Mouse (Mus musculus): ENCODE measurements at regions not wholly inside any gene's neighbourhood (a gene's known extent, or its start where the extent isn't known, plus 50 kb on each side); places are given as distances from the start of the nearest gene placed in this dataset.

- Histone ChIP-seq H3K27ac (ENCODE audit: low read depth) (no peak overlapping the region), H3K36me3 (ENCODE audit: control insufficient read depth, insufficient read depth, low read length) (no peaks in the 10 kb centered on the region), H3K4me1 (replicated peaks; ENCODE audit: control insufficient read depth, insufficient read depth, low read length) (no peaks in the 10 kb centered on the region), H3K4me3 (ENCODE audit: low read depth, low read length) (no peak overlapping the region), H3K9ac (ENCODE audit: low read length) (no peak overlapping the region), H3K4me2 (ENCODE audit: low read length) (no peak overlapping the region), H3K27me3 (replicated peaks; ENCODE audit: control insufficient read depth, insufficient read depth, low read length) (no peaks in the 10 kb centered on the region), H3K9me3 (ENCODE audit: control insufficient read depth, low read length) (no peaks in the 10 kb centered on the region)
- ATAC-seq (replicated peaks; ENCODE audit: low FRiP score, low TSS enrichment, low read depth) = no peak
- no peak for DNase-seq (ENCODE audit: low spot score)
- 90% methylated on average over 10 of the region's 10 CpGs for WGBS
Observed at GRCm38 (mm10) chr14:97489427-97490347, 679.9 kb downstream of the Dach1 start.

- Histone ChIP-seq H3K27me3 (replicated peaks; ENCODE audit: control insufficient read depth, insufficient read depth, low read length) (no peaks in the 10 kb centered on the region), H3K36me3 (ENCODE audit: control insufficient read depth, insufficient read depth, low read length) (no peaks in the 10 kb centered on the region), H3K9ac (ENCODE audit: low read length) (no peak overlapping the region)
Observed at GRCm38 (mm10) chr14:97478236-97478635, 691.3 kb downstream of the Dach1 start.

GRCm38 (mm10) chr14:97450525-97451235 lies 718.9 kb downstream of the Dach1 start:
- DNase-seq (ENCODE audit: low spot score) (no peak), ATAC-seq (replicated peaks; ENCODE audit: low FRiP score, low TSS enrichment, low read depth) (no peak)
- H3K9ac ChIP-seq (ENCODE audit: low read length) = no peak overlapping the region
- H3K36me3 ChIP-seq (ENCODE audit: control insufficient read depth, insufficient read depth, low read length) = no peaks in the 10 kb centered on the region
- H3K9me3 ChIP-seq (ENCODE audit: control insufficient read depth, low read length) = no peaks in the 10 kb centered on the region
- H3K4me2 ChIP-seq (ENCODE audit: low read length) = no peak overlapping the region
- no peak overlapping the region for H3K4me3 ChIP-seq (ENCODE audit: low read depth, low read length)
- WGBS = 87% methylated on average over 7 of the region's 7 CpGs
- no peak overlapping the region for H3K27ac ChIP-seq (ENCODE audit: low read depth)
- no peaks in the 10 kb centered on the region for H3K27me3 ChIP-seq (replicated peaks; ENCODE audit: control insufficient read depth, insufficient read depth, low read length)
- H3K4me1 ChIP-seq (replicated peaks; ENCODE audit: control insufficient read depth, insufficient read depth, low read length) = no peaks in the 10 kb centered on the region

More at GRCm38 (mm10) chr14:97478236-97478635, 691.3 kb downstream of the Dach1 start:
- whole genome bisulfite sequencing = 71% methylated on average over 5 of the region's 5 CpGs
- ATAC-seq (replicated peaks; ENCODE audit: low FRiP score, low TSS enrichment, low read depth) (no peak), DNase-seq (ENCODE audit: low spot score) (no peak)
- H3K4me1 ChIP-seq (replicated peaks; ENCODE audit: control insufficient read depth, insufficient read depth, low read length) = no peaks in the 10 kb centered on the region
- no peaks in the 10 kb centered on the region for H3K9me3 ChIP-seq (ENCODE audit: control insufficient read depth, low read length)
- no peak overlapping the region for H3K4me2 ChIP-seq (ENCODE audit: low read length)
- H3K4me3 ChIP-seq (ENCODE audit: low read depth, low read length) = no peak overlapping the region
- H3K27ac ChIP-seq (ENCODE audit: low read depth) = no peak overlapping the region

- Histone ChIP-seq H3K9ac (ENCODE audit: low read length) (no peak overlapping the region), H3K4me3 (ENCODE audit: low read depth, low read length) (no peak overlapping the region), H3K27ac (ENCODE audit: low read depth) (no peak overlapping the region), H3K36me3 (ENCODE audit: control insufficient read depth, insufficient read depth, low read length) (no peaks in the 10 kb centered on the region), H3K4me2 (ENCODE audit: low read length) (no peak overlapping the region), H3K4me1 (replicated peaks; ENCODE audit: control insufficient read depth, insufficient read depth, low read length) (no peaks in the 10 kb centered on the region), H3K9me3 (ENCODE audit: control insufficient read depth, low read length) (no peaks in the 10 kb centered on the region), H3K27me3 (replicated peaks; ENCODE audit: control insufficient read depth, insufficient read depth, low read length) (no peaks in the 10 kb centered on the region)
- DNase-seq (ENCODE audit: low spot score) = no peak
- 80% methylated on average over 2 of the region's 2 CpGs for WGBS
- ATAC-seq (replicated peaks; ENCODE audit: low FRiP score, low TSS enrichment, low read depth) = no peak
Observed at GRCm38 (mm10) chr14:97448617-97449016, 720.9 kb downstream of the Dach1 start.

- Histone ChIP-seq H3K4me2 (ENCODE audit: low read length) (no peak overlapping the region), H3K27me3 (replicated peaks; ENCODE audit: control insufficient read depth, insufficient read depth, low read length) (no peaks in the 10 kb centered on the region)
- no peak for ATAC-seq (replicated peaks; ENCODE audit: low FRiP score, low TSS enrichment, low read depth)
Observed at GRCm38 (mm10) chr14:97446793-97447192, 722.8 kb downstream of the Dach1 start.

GRCm38 (mm10) chr14:97440326-97440725 lies 729.2 kb downstream of the Dach1 start:
- DNase-seq (ENCODE audit: low spot score) (no peak), ATAC-seq (replicated peaks; ENCODE audit: low FRiP score, low TSS enrichment, low read depth) (no peak)
- WGBS = 78% methylated on average over 6 of the region's 6 CpGs

More at GRCm38 (mm10) chr14:97446793-97447192, 722.8 kb downstream of the Dach1 start:
- Histone ChIP-seq H3K9ac (ENCODE audit: low read length) (no peak overlapping the region), H3K4me3 (ENCODE audit: low read depth, low read length) (no peak overlapping the region), H3K27ac (ENCODE audit: low read depth) (no peak overlapping the region), H3K9me3 (ENCODE audit: control insufficient read depth, low read length) (no peaks in the 10 kb centered on the region), H3K4me1 (replicated peaks; ENCODE audit: control insufficient read depth, insufficient read depth, low read length) (no peaks in the 10 kb centered on the region), H3K36me3 (ENCODE audit: control insufficient read depth, insufficient read depth, low read length) (no peaks in the 10 kb centered on the region)
- no peak for DNase-seq (ENCODE audit: low spot score)
- WGBS = 93% methylated on average over 1 of the region's 1 CpGs

GRCm38 (mm10) chr14:97435453-97436233 lies 733.9 kb downstream of the Dach1 start:
- no peaks in the 10 kb centered on the region for H3K4me1 ChIP-seq (replicated peaks; ENCODE audit: control insufficient read depth, insufficient read depth, low read length)
- H3K9ac ChIP-seq (ENCODE audit: low read length) = no peak overlapping the region
- DNase-seq (ENCODE audit: low spot score) (no peak), ATAC-seq (replicated peaks; ENCODE audit: low FRiP score, low TSS enrichment, low read depth) (no peak)
- no peak overlapping the region for H3K4me3 ChIP-seq (ENCODE audit: low read depth, low read length)
- no peak overlapping the region for H3K4me2 ChIP-seq (ENCODE audit: low read length)
- WGBS = 66% methylated on average over 4 of the region's 4 CpGs
- no peaks in the 10 kb centered on the region for H3K9me3 ChIP-seq (ENCODE audit: control insufficient read depth, low read length)
- H3K36me3 ChIP-seq (ENCODE audit: control insufficient read depth, insufficient read depth, low read length) = no peaks in the 10 kb centered on the region
- H3K27me3 ChIP-seq (replicated peaks; ENCODE audit: control insufficient read depth, insufficient read depth, low read length) = no peaks in the 10 kb centered on the region
- no peak overlapping the region for H3K27ac ChIP-seq (ENCODE audit: low read depth)

More at GRCm38 (mm10) chr14:97440326-97440725, 729.2 kb downstream of the Dach1 start:
- Histone ChIP-seq H3K27ac (ENCODE audit: low read depth) (no peak overlapping the region), H3K9me3 (ENCODE audit: control insufficient read depth, low read length) (no peaks in the 10 kb centered on the region), H3K9ac (ENCODE audit: low read length) (no peak overlapping the region), H3K4me1 (replicated peaks; ENCODE audit: control insufficient read depth, insufficient read depth, low read length) (no peaks in the 10 kb centered on the region), H3K4me3 (ENCODE audit: low read depth, low read length) (no peak overlapping the region), H3K27me3 (replicated peaks; ENCODE audit: control insufficient read depth, insufficient read depth, low read length) (no peaks in the 10 kb centered on the region), H3K36me3 (ENCODE audit: control insufficient read depth, insufficient read depth, low read length) (no peaks in the 10 kb centered on the region), H3K4me2 (ENCODE audit: low read length) (no peak overlapping the region)

GRCm38 (mm10) chr14:97431221-97431620 lies 738.3 kb downstream of the Dach1 start:
- WGBS = 85% methylated on average over 3 of the region's 3 CpGs
- H3K4me2 ChIP-seq (ENCODE audit: low read length) = no peak overlapping the region
- no peak overlapping the region for H3K4me3 ChIP-seq (ENCODE audit: low read depth, low read length)
- H3K9ac ChIP-seq (ENCODE audit: low read length) = no peak overlapping the region
- no peaks in the 10 kb centered on the region for H3K4me1 ChIP-seq (replicated peaks; ENCODE audit: control insufficient read depth, insufficient read depth, low read length)
- ATAC-seq (replicated peaks; ENCODE audit: low FRiP score, low TSS enrichment, low read depth) (no peak), DNase-seq (ENCODE audit: low spot score) (no peak)
- no peaks in the 10 kb centered on the region for H3K36me3 ChIP-seq (ENCODE audit: control insufficient read depth, insufficient read depth, low read length)
- no peaks in the 10 kb centered on the region for H3K9me3 ChIP-seq (ENCODE audit: control insufficient read depth, low read length)
- H3K27ac ChIP-seq (ENCODE audit: low read depth) = no peak overlapping the region
- H3K27me3 ChIP-seq (replicated peaks; ENCODE audit: control insufficient read depth, insufficient read depth, low read length) = no peaks in the 10 kb centered on the region
